Mouse (Mus musculus) embryonic fibroblast, embryonic 13.5 days (primary cell): ENCODE measurements around the gene Rnf144b.

Source experiments
- CTCF ChIP-seq: IDR thresholded peaks from 2 replicates; pipeline ENCODE4 v1.5.1; 2011; ENCODE audit warnings: mild to moderate bottlenecking, control low read depth, low read length, moderate library complexity, borderline replicate concordance; ENCODE audit not compliant: insufficient read depth
- POLR2A ChIP-seq: IDR thresholded peaks from 2 replicates; pipeline ENCODE4 v1.6.1; 2011; ENCODE audit warnings: low read depth, mild to moderate bottlenecking, control low read depth, low read length, moderate library complexity

DNA sequence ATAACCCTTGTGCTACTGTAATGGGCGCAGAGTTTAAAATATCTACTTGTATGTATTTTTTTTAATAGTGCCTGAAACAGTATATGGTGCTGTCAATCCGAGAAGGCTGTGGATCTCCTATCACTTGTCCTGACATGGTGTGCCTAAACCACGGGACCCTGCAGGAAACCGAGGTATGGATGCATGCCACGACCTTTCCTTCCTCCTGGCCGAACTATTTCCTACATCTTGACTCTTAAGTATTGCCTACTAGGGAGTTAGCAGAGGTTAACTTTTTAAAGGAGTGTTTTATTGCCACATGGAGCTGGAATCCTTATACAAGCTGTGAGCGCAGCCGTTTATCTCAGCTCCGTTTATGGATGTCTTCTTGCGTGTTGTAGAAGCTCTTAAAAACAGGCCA lies 98.0 kb downstream of the Rnf144b start:
- TF ChIP-seq CTCF (no peak), POLR2A (no peak)
